Mouse (Mus musculus) lung, postnatal 0 days (tissue): ENCODE data around the gene Ndufa3. TPM values are rescaled to one million over a fixed set of nuclear protein-coding genes. Genes with fewer than 3 reads are reported as not detected.
"Not testable (repeated sequence)": the region's sequence is repeated elsewhere in the genome, so short reads cannot be mapped to it uniquely, and the experiment has no call there.

Experiments
- ATAC-seq: fragments of 200-750 bp; cut with Nextera tagmentation; 2 replicates; pipeline ENCODE4 v1.8.0; 2017; ENCODE audit warnings: moderate library complexity
- DNase-seq: peaks from one replicate; pipeline ENCODE4 v3.0.0-alpha.2; 2016; ENCODE audit warnings: low spot score
- H3K27ac ChIP-seq: fragments of 300-500 bp; sonication (generic); 2 replicates; pipeline ENCODE4 v1.5.1; 2014; ENCODE audit warnings: antibody characterized with exemption, mild to moderate bottlenecking, low read length, mixed read lengths
- H3K27me3 ChIP-seq: fragments of 300-500 bp; sonication (generic); replicated peaks from 2 replicates; pipeline ENCODE4 v1.6.1; 2014; ENCODE audit warnings: low read length, mixed read lengths; ENCODE audit not compliant: insufficient read depth
- H3K36me3 ChIP-seq: fragments of 300-500 bp; sonication (generic); 2 replicates; pipeline ENCODE4 v1.6.1; 2014; ENCODE audit warnings: low read length, mixed read lengths; ENCODE audit not compliant: insufficient read depth
- H3K4me1 ChIP-seq: fragments of 300-500 bp; sonication (generic); 2 replicates; pipeline ENCODE4 v1.6.1; 2014; ENCODE audit warnings: antibody characterized with exemption, low read depth, low read length, mixed read lengths; ENCODE audit not compliant: insufficient read depth
- H3K4me2 ChIP-seq: fragments of 300-500 bp; sonication (generic); replicated peaks from 2 replicates; pipeline ENCODE4 v1.6.1; 2014; ENCODE audit warnings: low read depth, mild to moderate bottlenecking, low read length, moderate library complexity, mixed read lengths
- H3K4me3 ChIP-seq: fragments of 300-500 bp; sonication (generic); 2 replicates; pipeline ENCODE4 v1.5.1; 2014; ENCODE audit warnings: low read depth, low read length
- H3K9ac ChIP-seq: fragments of 300-500 bp; sonication (generic); replicated peaks from 2 replicates; pipeline ENCODE4 v1.6.1; 2014; ENCODE audit warnings: low read depth, mild to moderate bottlenecking
- H3K9me3 ChIP-seq: fragments of 300-500 bp; sonication (generic); 2 replicates; pipeline ENCODE4 v1.6.1; 2016; ENCODE audit warnings: low read length, mixed read lengths
- CTCF ChIP-seq: IDR thresholded peaks from 2 replicates; pipeline ENCODE4 v1.5.1; 2016; ENCODE audit warnings: antibody characterized with exemption, mild to moderate bottlenecking
- EP300 ChIP-seq: IDR thresholded peaks from 2 replicates; pipeline ENCODE4 v1.6.1; 2016; ENCODE audit warnings: antibody characterized with exemption, mild to moderate bottlenecking, control low read depth
- WGBS: fragments of 180-500 bp; shearing (Covaris S2); extraction: QIAGEN DNeasy Blood & Tissue Kit; methylation state at CpG from one replicate; pipeline ENCODE4 v1.1.7; 2014; 5-methylcytosine and 5-hydroxymethylcytosine counted together
- polyA plus RNA-seq: library from polyadenylated mRNA; unstranded; fragments of >200 nt; fragmentation: Nextera tagmentation; extraction: Ambion mirVana; gene quantifications from 2 replicates; pipeline ENCODE4 v1.2.1, GENCODE M21; 2015

Gene Ndufa3
- polyA plus RNA-seq: 443 and 505 TPM in 2 replicates

- Histone ChIP-seq H3K4me1 (peaks cover 6% of the 10 kb centered on the region), H3K9ac (peak within 1 kb of the TSS; percentile 80), H3K27ac (peak within 1 kb of the TSS; percentile 81), H3K4me2 (peak within 1 kb of the TSS; percentile 75), H3K4me3 (peak within 1 kb of the TSS; percentile 85), H3K9me3 (no peaks in the 10 kb centered on the region), H3K27me3 (no peaks in the 10 kb centered on the region), H3K36me3 (peaks cover 14% of the 10 kb centered on the region; the same call in 1 of the 2 replicates)
- TF ChIP-seq EP300: no peak
- no peak for TF ChIP-seq CTCF
- ATAC-seq: peak; percentile 99
- WGBS: under 1% methylated on average over 32 of the region's 32 CpGs
- DNase-seq: peak; percentile 97
These were observed at the start of gene Ndufa3 for GRCm38 (mm10) chr7:3617242-3617995. Gene Ndufa3, plus strand, starts transcription at chr7:3617373.

GRCm38 (mm10) chr7:3569725-3570124 is 47.4 kb upstream of the Ndufa3 start:
- ATAC-seq (no peak), DNase-seq (no peak)
- H3K4me1 ChIP-seq: no peaks in the 10 kb centered on the region
- H3K9me3 ChIP-seq: no peaks in the 10 kb centered on the region
- H3K36me3 ChIP-seq: no peaks in the 10 kb centered on the region
- H3K27ac ChIP-seq: no peak overlapping the region
- no peak overlapping the region for H3K4me3 ChIP-seq
- no peaks in the 10 kb centered on the region for H3K27me3 ChIP-seq
- H3K9ac ChIP-seq: no peak overlapping the region
- WGBS: 62% methylated on average over 6 of the region's 6 CpGs
- TF ChIP-seq CTCF (no peak), EP300 (no peak)
- no peak overlapping the region for H3K4me2 ChIP-seq

- 73% methylated on average over 3 of the region's 3 CpGs for WGBS
- ATAC-seq, H3K4me1 ChIP-seq, H3K9ac ChIP-seq, H3K4me3 ChIP-seq, H3K27ac ChIP-seq, DNase-seq, H3K27me3 ChIP-seq, H3K4me2 ChIP-seq, H3K36me3 ChIP-seq, H3K9me3 ChIP-seq: not testable (repeated sequence)
These were observed 46.6 kb upstream of the Ndufa3 start for GRCm38 (mm10) chr7:3570580-3570979.

GRCm38 (mm10) chr7:3571847-3572246 is 45.3 kb upstream of the Ndufa3 start:
- H3K36me3 ChIP-seq: no peaks in the 10 kb centered on the region
- H3K27me3 ChIP-seq: no peaks in the 10 kb centered on the region
- no peak for DNase-seq
- 71% methylated on average over 1 of the region's 1 CpGs for WGBS
- H3K9ac ChIP-seq: no peak overlapping the region
- TF ChIP-seq EP300 (no peak), CTCF (no peak)
- H3K4me1 ChIP-seq: no peaks in the 10 kb centered on the region
- no peak overlapping the region for H3K4me2 ChIP-seq
- no peak overlapping the region for H3K4me3 ChIP-seq
- no peaks in the 10 kb centered on the region for H3K9me3 ChIP-seq
- no peak for ATAC-seq
- no peak overlapping the region for H3K27ac ChIP-seq

GRCm38 (mm10) chr7:3574216-3574615 is 43.0 kb upstream of the Ndufa3 start:
- Histone ChIP-seq H3K4me2 (no peak overlapping the region), H3K4me1 (no peaks in the 10 kb centered on the region), H3K27me3 (no peaks in the 10 kb centered on the region), H3K4me3 (no peak overlapping the region), H3K9me3 (no peaks in the 10 kb centered on the region), H3K9ac (no peak overlapping the region), H3K27ac (no peak overlapping the region), H3K36me3 (no peaks in the 10 kb centered on the region)
- DNase-seq (no peak), ATAC-seq (no peak)
- TF ChIP-seq CTCF (no peak), EP300 (no peak)
- 51% methylated on average over 5 of the region's 5 CpGs for WGBS

GRCm38 (mm10) chr7:3576354-3577124 is 40.6 kb upstream of the Ndufa3 start:
- Histone ChIP-seq H3K4me2 (no peak overlapping the region), H3K4me3 (no peak overlapping the region), H3K9me3 (no peaks in the 10 kb centered on the region), H3K9ac (no peak overlapping the region), H3K4me1 (no peaks in the 10 kb centered on the region), H3K27me3 (no peaks in the 10 kb centered on the region), H3K36me3 (no peaks in the 10 kb centered on the region), H3K27ac (no peak overlapping the region)
- WGBS: 72% methylated on average over 5 of the region's 5 CpGs
- ATAC-seq (no peak), DNase-seq (no peak)
- TF ChIP-seq EP300 (no peak), CTCF (no peak)
